Mouse (Mus musculus): Measurements from ENCODE around the gene E4f1. TPM values are rescaled to one million over a fixed set of nuclear protein-coding genes. Genes with fewer than 3 reads are reported as not detected.

E4f1 gene
- 10 to 100 TPM in 1 of 2 experiments, 1 to 10 TPM in 1; 9.8 to 10.1 TPM for total RNA-seq (2021)
- long read RNA-seq, experiment 1, partial matches to known transcripts = 2 of 7 reads
- long read RNA-seq, experiment 1, other reads (novel, unspliced or antisense) = 5 of 7 reads
- long read RNA-seq, experiment 2, partial matches to known transcripts = 0 of 2 reads
- long read RNA-seq, experiment 2, other reads (novel, unspliced or antisense) = 1 of 2 reads

GRCm38 (mm10) chr17:24469910-24470602 lies at the start of gene E4f1, which contains the start of gene Pgp:
Gene E4f1 (minus strand): TSS chr17:24470313.
Gene Pgp (plus strand): TSS chr17:24470392.
- DNase-seq = peak; percentile 99

- peak; percentile 26 to 60 for DNase-seq
Measured at GRCm38 (mm10) chr17:24514270-24515257, 44.5 kb upstream of the E4f1 start.

GRCm38 (mm10) chr17:24513609-24514008 lies 43.5 kb upstream of the E4f1 start:
- DNase-seq = peak; percentile 51 to 73

- no peak for DNase-seq
Measured at GRCm38 (mm10) chr17:24507806-24508460, 37.8 kb upstream of the E4f1 start.

- no peak for DNase-seq
Measured at GRCm38 (mm10) chr17:24507129-24507664, 37.1 kb upstream of the E4f1 start.

GRCm38 (mm10) chr17:24506332-24507070 lies 36.4 kb upstream of the E4f1 start:
- peak; percentile 35 to 42 for DNase-seq

GRCm38 (mm10) chr17:24505286-24505955 lies 35.3 kb upstream of the E4f1 start:
- no peak for DNase-seq

GRCm38 (mm10) chr17:24504085-24504484 lies 34.0 kb upstream of the E4f1 start:
- DNase-seq = no peak

GRCm38 (mm10) chr17:24502208-24502607 lies 32.1 kb upstream of the E4f1 start:
- no peak for DNase-seq

GRCm38 (mm10) chr17:24496026-24496425 lies 25.9 kb upstream of the E4f1 start:
- DNase-seq = no peak

- no peak for DNase-seq
Measured at GRCm38 (mm10) chr17:24495443-24495842, 25.3 kb upstream of the E4f1 start.

GRCm38 (mm10) chr17:24494627-24495335 lies 24.7 kb upstream of the E4f1 start:
- peak in 1 of 2 experiments; percentile 69 for DNase-seq

GRCm38 (mm10) chr17:24490399-24490798 lies 20.3 kb upstream of the E4f1 start:
- DNase-seq = no peak

- DNase-seq = no peak
Measured at GRCm38 (mm10) chr17:24489265-24490030, 19.3 kb upstream of the E4f1 start.

- DNase-seq = no peak
Measured at GRCm38 (mm10) chr17:24488662-24489264, 18.6 kb upstream of the E4f1 start.

- no peak for DNase-seq
Measured at GRCm38 (mm10) chr17:24488186-24488661, 18.1 kb upstream of the E4f1 start, which contains the start of gene Caskin1. Gene Caskin1 (plus strand): TSS chr17:24488601.

GRCm38 (mm10) chr17:24485090-24485860 lies 15.2 kb upstream of the E4f1 start:
- no peak for DNase-seq
